Mouse (Mus musculus) bone marrow, adult 2 months (tissue): ENCODE measurements around the gene Ncbp2.

ENCODE experiments used
- CTCF ChIP-seq: fragments of 200-500 bp; IDR thresholded peaks from 2 replicates; pipeline ENCODE4 v1.5.1; 2011; ENCODE audit warnings: low read length, control low read depth; ENCODE audit not compliant: control insufficient read depth, insufficient read depth
- POLR2A ChIP-seq: fragments of 200-500 bp; IDR thresholded peaks from 2 replicates; pipeline ENCODE4 v1.6.1; 2011; ENCODE audit warnings: low read depth, mild to moderate bottlenecking, control low read depth, low read length, borderline replicate concordance; ENCODE audit not compliant: control insufficient read depth

DNA sequence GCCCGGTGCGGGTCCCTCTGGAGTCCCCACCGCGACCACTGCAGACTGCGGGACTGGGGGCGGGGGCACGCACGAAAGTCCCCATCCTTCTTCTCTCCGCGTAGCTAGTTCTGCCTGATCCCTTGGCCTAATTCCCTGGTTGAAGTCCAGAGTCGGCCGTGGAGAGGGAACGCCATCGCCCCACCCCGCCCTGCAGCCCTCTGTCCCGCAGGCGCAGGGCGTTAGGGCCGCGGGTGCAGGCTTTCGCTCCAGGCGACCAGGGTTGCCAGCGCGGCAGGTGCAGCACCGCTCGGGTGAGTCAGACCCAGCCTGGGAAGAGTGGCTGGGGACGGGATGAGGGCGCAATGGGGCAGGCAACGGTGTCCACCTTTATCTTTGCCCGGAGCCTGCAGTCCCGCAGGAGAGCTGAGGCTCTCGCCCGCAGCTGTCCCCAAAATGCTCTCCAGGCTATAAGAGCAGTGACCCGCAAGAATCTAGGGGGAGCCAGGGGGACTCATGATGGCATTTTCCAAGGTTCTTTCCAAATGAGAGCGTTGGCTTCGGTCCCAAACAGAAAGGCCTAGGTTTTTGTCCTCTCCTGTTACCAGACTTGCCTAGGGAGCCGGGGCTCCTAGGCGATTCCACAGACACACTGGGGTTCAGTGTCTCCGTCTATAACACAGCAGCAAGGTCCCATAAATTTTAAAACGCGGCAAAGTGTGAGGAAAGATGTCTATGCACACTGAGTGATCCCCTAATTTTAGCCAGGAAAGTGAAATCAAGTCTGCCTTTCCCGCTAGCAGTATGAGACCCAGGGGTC, 14.4 kb upstream of the Ncbp2 start, which contains the start of gene Pigz:
- TF ChIP-seq POLR2A (no peak), CTCF (no peak)
